Mouse (Mus musculus): Measurements from ENCODE around the gene Cmss1. TPM values are rescaled to one million over a fixed set of nuclear protein-coding genes. Genes with fewer than 3 reads are reported as not detected.

Gene Cmss1
- total and polyA plus RNA-seq, 2 experiments from 2014 or later, result 17.0 to 50.3 TPM

DNA sequence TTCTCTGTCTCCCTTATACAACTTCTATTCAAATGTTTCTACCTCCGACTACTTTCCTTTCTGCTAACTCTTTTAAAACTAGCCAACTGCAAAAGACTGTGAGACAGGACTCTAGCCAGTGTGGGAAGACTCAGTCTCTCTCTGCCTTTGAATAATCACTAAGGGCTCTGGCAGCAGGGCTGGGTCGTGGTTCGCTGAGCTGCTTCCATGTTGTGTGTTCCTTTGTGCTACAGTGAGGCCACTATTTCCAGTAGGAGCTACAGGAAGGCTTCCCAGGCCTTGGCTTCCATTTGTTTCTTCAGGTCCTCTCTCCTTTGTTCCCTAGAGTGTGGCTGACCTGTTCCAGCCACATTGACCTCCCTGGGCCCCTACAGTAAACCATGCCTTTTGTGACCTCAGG, 260.4 kb downstream of the Cmss1 start:
- no peak for TF ChIP-seq CTCF (IDR thresholded peaks at IDR 0.05; ENCODE audit: low read depth)
- ATAC-seq (ENCODE audit: insufficient read depth, low read depth), result no peak
- H3K9ac ChIP-seq (replicated peaks; ENCODE audit: low read depth, low read length), result no peak overlapping the region
- no peaks in the 10 kb centered on the region; the same call in 1 of the 2 replicates for H3K36me3 ChIP-seq (replicated peaks; ENCODE audit: control insufficient read depth, insufficient read depth, low read length)
- no peaks in the 10 kb centered on the region for H3K27me3 ChIP-seq (ENCODE audit: control insufficient read depth, insufficient read depth, low read length)
- H3K4me2 ChIP-seq (ENCODE audit: low read depth, low read length), result no peak overlapping the region
- H3K4me3 ChIP-seq (ENCODE audit: low read depth, low read length), result no peak overlapping the region
- no peak for DNase-seq (ENCODE audit: low spot score)
- no peaks in the 10 kb centered on the region for H3K9me3 ChIP-seq (replicated peaks; ENCODE audit: control insufficient read depth, low read length)
- 90% methylated on average over 3 of the region's 3 CpGs for WGBS
- 0 out of 2 replicates have a peak, but pooled peaks cover 7% of the 10 kb centered on the region for H3K4me1 ChIP-seq (ENCODE audit: control insufficient read depth, insufficient read depth)
- H3K27ac ChIP-seq (ENCODE audit: low read depth), result no peak overlapping the region

GRCm38 (mm10) chr16:57340613-57340898, 266.1 kb downstream of the Cmss1 start:
- no peak overlapping the region for H3K4me3 ChIP-seq (ENCODE audit: low read depth, low read length)
- WGBS, result 43% methylated on average over 5 of the region's 5 CpGs
- no peaks in the 10 kb centered on the region for H3K27me3 ChIP-seq (ENCODE audit: control insufficient read depth, insufficient read depth, low read length)
- DNase-seq (ENCODE audit: low spot score) (no peak), ATAC-seq (ENCODE audit: insufficient read depth, low read depth) (no peak)
- no peaks in the 10 kb centered on the region for H3K9me3 ChIP-seq (replicated peaks; ENCODE audit: control insufficient read depth, low read length)
- H3K9ac ChIP-seq (replicated peaks; ENCODE audit: low read depth, low read length), result no peak overlapping the region
- H3K4me1 ChIP-seq (ENCODE audit: control insufficient read depth, insufficient read depth), result no peaks in the 10 kb centered on the region
- H3K4me2 ChIP-seq (ENCODE audit: low read depth, low read length), result no peak overlapping the region
- no peaks in the 10 kb centered on the region for H3K36me3 ChIP-seq (replicated peaks; ENCODE audit: control insufficient read depth, insufficient read depth, low read length)
- TF ChIP-seq EP300 (IDR thresholded peaks at IDR 0.05; ENCODE audit: low read depth), result no peak
- no peak for TF ChIP-seq CTCF (IDR thresholded peaks at IDR 0.05; ENCODE audit: low read depth)
- H3K27ac ChIP-seq (ENCODE audit: low read depth), result no peak overlapping the region

GRCm38 (mm10) chr16:57339765-57340612, 266.7 kb downstream of the Cmss1 start:
- DNase-seq (ENCODE audit: low spot score), result no peak
- no peak overlapping the region for H3K4me2 ChIP-seq (ENCODE audit: low read depth, low read length)
- no peak overlapping the region for H3K9ac ChIP-seq (replicated peaks; ENCODE audit: low read depth, low read length)
- no peaks in the 10 kb centered on the region for H3K36me3 ChIP-seq (replicated peaks; ENCODE audit: control insufficient read depth, insufficient read depth, low read length)
- ATAC-seq (ENCODE audit: insufficient read depth, low read depth), result no peak
- TF ChIP-seq CTCF (IDR thresholded peaks at IDR 0.05; ENCODE audit: low read depth) (no peak), EP300 (IDR thresholded peaks at IDR 0.05; ENCODE audit: low read depth) (no peak)
- 86% methylated on average over 8 of the region's 8 CpGs for WGBS
- no peaks in the 10 kb centered on the region for H3K27me3 ChIP-seq (ENCODE audit: control insufficient read depth, insufficient read depth, low read length)
- H3K4me1 ChIP-seq (ENCODE audit: control insufficient read depth, insufficient read depth), result no peaks in the 10 kb centered on the region
- no peaks in the 10 kb centered on the region for H3K9me3 ChIP-seq (replicated peaks; ENCODE audit: control insufficient read depth, low read length)
- no peak overlapping the region for H3K4me3 ChIP-seq (ENCODE audit: low read depth, low read length)
- no peak overlapping the region for H3K27ac ChIP-seq (ENCODE audit: low read depth)

DNA sequence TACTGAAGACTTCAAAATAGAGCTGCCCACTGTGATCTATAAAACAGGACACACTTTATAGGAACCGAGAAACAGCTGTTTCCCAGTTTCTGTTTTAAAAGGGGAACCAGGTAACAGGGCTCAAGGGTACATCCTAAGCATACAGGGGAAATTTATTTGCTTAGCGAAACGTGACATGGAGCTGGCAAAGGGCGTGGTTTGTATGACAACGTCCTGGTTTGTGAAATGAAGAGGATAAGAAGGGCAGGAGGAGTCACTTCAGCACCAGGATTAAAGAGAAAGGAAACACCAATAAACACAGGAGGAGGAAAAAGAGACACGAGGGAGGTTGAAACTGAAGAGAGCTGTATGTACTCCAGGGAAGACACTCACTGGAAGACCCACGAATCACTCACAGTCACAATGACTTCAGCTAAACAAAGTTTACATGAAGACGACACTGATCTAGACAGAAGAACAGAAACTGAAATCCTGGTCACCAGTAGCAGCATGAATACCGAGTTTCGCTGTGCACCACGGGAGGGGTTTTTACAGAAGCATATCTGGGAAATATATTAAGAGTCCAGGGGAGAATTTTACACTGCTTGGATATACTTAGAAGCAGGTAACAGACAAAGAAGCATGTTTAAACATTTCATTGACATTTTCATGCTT, 269.8 kb downstream of the Cmss1 start:
- no peak for TF ChIP-seq CTCF (IDR thresholded peaks at IDR 0.05; ENCODE audit: low read depth)
- no peak for TF ChIP-seq EP300 (IDR thresholded peaks at IDR 0.05; ENCODE audit: low read depth)

GRCm38 (mm10) chr16:57332301-57332700, 274.4 kb downstream of the Cmss1 start:
- Histone ChIP-seq H3K4me1 (ENCODE audit: control insufficient read depth, insufficient read depth) (peaks cover 3% of the 10 kb centered on the region), H3K9ac (replicated peaks; ENCODE audit: low read depth, low read length) (no peak overlapping the region), H3K9me3 (replicated peaks; ENCODE audit: control insufficient read depth, low read length) (no peaks in the 10 kb centered on the region), H3K4me2 (ENCODE audit: low read depth, low read length) (no peak overlapping the region), H3K36me3 (replicated peaks; ENCODE audit: control insufficient read depth, insufficient read depth, low read length) (no peaks in the 10 kb centered on the region), H3K4me3 (ENCODE audit: low read depth, low read length) (no peak overlapping the region), H3K27me3 (ENCODE audit: control insufficient read depth, insufficient read depth, low read length) (no peaks in the 10 kb centered on the region), H3K27ac (ENCODE audit: low read depth) (no peak overlapping the region)
- TF ChIP-seq CTCF (IDR thresholded peaks at IDR 0.05; ENCODE audit: low read depth), result no peak
- TF ChIP-seq EP300 (IDR thresholded peaks at IDR 0.05; ENCODE audit: low read depth), result no peak
- DNase-seq (ENCODE audit: low spot score), result no peak
- 75% methylated on average over 7 of the region's 7 CpGs for WGBS
- no peak for ATAC-seq (ENCODE audit: insufficient read depth, low read depth)

More for the DNA sequence above, 269.8 kb downstream of the Cmss1 start:
- no peak for DNase-seq (ENCODE audit: low spot score)
- WGBS, result 66% methylated on average over 11 of the region's 11 CpGs
- Histone ChIP-seq H3K36me3 (replicated peaks; ENCODE audit: control insufficient read depth, insufficient read depth, low read length) (no peaks in the 10 kb centered on the region), H3K9ac (replicated peaks; ENCODE audit: low read depth, low read length) (no peak overlapping the region), H3K9me3 (replicated peaks; ENCODE audit: control insufficient read depth, low read length) (no peaks in the 10 kb centered on the region), H3K4me1 (ENCODE audit: control insufficient read depth, insufficient read depth) (no peaks in the 10 kb centered on the region), H3K4me3 (ENCODE audit: low read depth, low read length) (no peak overlapping the region), H3K27ac (ENCODE audit: low read depth) (no peak overlapping the region), H3K27me3 (ENCODE audit: control insufficient read depth, insufficient read depth, low read length) (no peaks in the 10 kb centered on the region), H3K4me2 (ENCODE audit: low read depth, low read length) (no peak overlapping the region)
- ATAC-seq (ENCODE audit: insufficient read depth, low read depth), result no peak
